In the genomic region with DNA sequence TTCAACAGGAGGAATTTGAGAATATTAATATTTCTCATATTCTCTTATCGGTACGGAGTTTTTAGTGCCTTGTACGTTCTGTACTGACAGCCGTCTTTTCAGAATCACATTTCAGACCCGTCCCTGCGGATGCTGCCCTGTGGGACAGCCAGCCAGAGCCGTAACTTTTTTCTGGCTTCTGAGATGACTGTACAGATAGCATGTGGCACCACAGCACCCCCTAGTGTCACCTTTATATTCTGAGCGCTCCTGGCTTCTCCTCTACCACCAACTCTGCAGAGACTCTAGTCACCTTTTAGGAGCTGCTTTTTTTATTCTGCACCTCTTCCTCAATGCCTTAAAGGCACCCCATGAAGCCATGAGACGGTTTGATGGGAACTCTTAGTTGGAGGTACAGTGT, we compare ENCODE assay signal across 9 mouse cellular contexts. TPM values are rescaled to one million over a fixed set of nuclear protein-coding genes. Genes with fewer than 3 reads are reported as not detected.
DNase-seq lines count a peak whose midpoint lies in the region; ATAC-seq and TF ChIP-seq lines count a peak whose summit lies in the region.
"Had no signal": no experiment of that assay in that cellular context is flagged by ENCODE, and none has a peak within 500 bp of the region (broad histone marks: within the 10 kb centered on the region; RNA-seq: fewer than 3 reads in every experiment).

No protein-coding gene starts in this region.

- H3K9me3 ChIP-seq in embryonic facial prominence, embryonic 12.5 days: no peaks in the 10 kb centered on the region
- H3K9me3 ChIP-seq in liver, embryonic 14.5 days (ENCODE audit: control insufficient read depth, low read length): no peaks in the 10 kb centered on the region
- no peaks in the 10 kb centered on the region for H3K9me3 ChIP-seq in stomach, embryonic 16.5 days (replicated peaks; ENCODE audit: control insufficient read depth, low read length)

- H3K4me3 ChIP-seq in embryonic facial prominence, embryonic 12.5 days: no peak overlapping the region
- peak overlapping the region; percentile 23 for H3K4me3 ChIP-seq in heart, adult 2 months
- H3K4me3 ChIP-seq in liver, embryonic 14.5 days (ENCODE audit: insufficient read depth in 1 of 2, low read depth in 2 of 2, low read length in 2 of 2): peak overlapping the region in 1 of 2 experiments; percentile 16; a peak in 1 of 4 replicates
- peak overlapping the region; percentile 26 for H3K4me3 ChIP-seq in stomach, embryonic 16.5 days (replicated peaks; ENCODE audit: low read length)

- no peak overlapping the region for H3K9ac ChIP-seq in embryonic facial prominence, embryonic 12.5 days
- no peak overlapping the region for H3K9ac ChIP-seq in heart, adult 2 months (ENCODE audit: low read depth, low read length)
- no peak overlapping the region for H3K9ac ChIP-seq in liver, embryonic 14.5 days (replicated peaks)
- peak overlapping the region; percentile 36; the same call in 1 of the 2 replicates for H3K9ac ChIP-seq in stomach, embryonic 16.5 days (ENCODE audit: low read length)

- WGBS in embryonic facial prominence, embryonic 12.5 days: 11% methylated on average over 9 of the region's 9 CpGs
- 4% methylated on average over 9 of the region's 9 CpGs for WGBS in heart, adult 2 months
- WGBS in liver, embryonic 14.5 days (ENCODE audit: insufficient replicate concordance): 6% methylated on average over 9 of the region's 9 CpGs
- 9% methylated on average over 9 of the region's 9 CpGs for WGBS in stomach, embryonic 16.5 days

- no peaks in the 10 kb centered on the region for H3K27me3 ChIP-seq in embryonic facial prominence, embryonic 12.5 days
- H3K27me3 ChIP-seq in heart, adult 2 months (ENCODE audit: control insufficient read depth, insufficient read depth, low read length): no peaks in the 10 kb centered on the region
- no peaks in the 10 kb centered on the region for H3K27me3 ChIP-seq in liver, embryonic 14.5 days (ENCODE audit: control insufficient read depth, insufficient read depth, low read length)
- no peaks in the 10 kb centered on the region for H3K27me3 ChIP-seq in stomach, embryonic 16.5 days (ENCODE audit: control insufficient read depth, insufficient read depth, low read length)

- H3K4me1 ChIP-seq in embryonic facial prominence, embryonic 12.5 days: peaks cover 13% of the 10 kb centered on the region
- peaks cover 4% of the 10 kb centered on the region; the same call in 1 of the 2 replicates for H3K4me1 ChIP-seq in heart, adult 2 months (ENCODE audit: control insufficient read depth, insufficient read depth, low read length)
- H3K4me1 ChIP-seq in liver, embryonic 14.5 days (replicated peaks; ENCODE audit: control insufficient read depth in 2 of 2, insufficient read depth in 2 of 2, low read length in 1 of 2): peaks cover 19 to 39% of the 10 kb centered on the region in 2 experiments
- peaks cover 17% of the 10 kb centered on the region for H3K4me1 ChIP-seq in stomach, embryonic 16.5 days (ENCODE audit: control insufficient read depth, insufficient read depth, low read length)

- H3K79me2 ChIP-seq in heart, adult 2 months (replicated peaks; ENCODE audit: control insufficient read depth, insufficient read depth, low read length): no peaks in the 10 kb centered on the region

- TF ChIP-seq CTCF in heart, adult 2 months (IDR thresholded peaks at IDR 0.05): no peak
- TF ChIP-seq CTCF in liver, embryonic 14.5 days (IDR thresholded peaks at IDR 0.05; ENCODE audit: low read depth): peak; percentile 88

- H3K4me2 ChIP-seq in embryonic facial prominence, embryonic 12.5 days (replicated peaks): peak overlapping the region; percentile 44
- H3K4me2 ChIP-seq in liver, embryonic 14.5 days (ENCODE audit: low read depth): peak overlapping the region; percentile 65
- peak overlapping the region; percentile 56 for H3K4me2 ChIP-seq in stomach, embryonic 16.5 days (ENCODE audit: low read depth, low read length)

- H3K27ac ChIP-seq in embryonic facial prominence, embryonic 12.5 days: peak overlapping the region; percentile 69
- H3K27ac ChIP-seq in heart, adult 2 months: peak overlapping the region; percentile 79
- H3K27ac ChIP-seq in liver, embryonic 14.5 days: peak overlapping the region; percentile 55
- H3K27ac ChIP-seq in stomach, embryonic 16.5 days (ENCODE audit: low read length): peak overlapping the region; percentile 76

- no peak for TF ChIP-seq POLR2A in heart, adult 2 months (IDR thresholded peaks at IDR 0.05; ENCODE audit: insufficient read depth, low read depth, low read length)

- intact Hi-C loops in heart, adult 2 months (cut with DNase I): loop anchor here (1.0 to 10.0 kb wide), 4 partner anchors 136 to 894 kb away; partner anchors contain the start of gene Gas1

- H3K36me3 ChIP-seq in embryonic facial prominence, embryonic 12.5 days: peaks cover 14% of the 10 kb centered on the region
- H3K36me3 ChIP-seq in heart, adult 2 months (ENCODE audit: control insufficient read depth, insufficient read depth, low read length): no peaks in the 10 kb centered on the region
- no peaks in the 10 kb centered on the region for H3K36me3 ChIP-seq in liver, embryonic 14.5 days (replicated peaks; ENCODE audit: control insufficient read depth, insufficient read depth, low read depth)
- H3K36me3 ChIP-seq in stomach, embryonic 16.5 days (ENCODE audit: control insufficient read depth, insufficient read depth, low read length): peaks cover 6% of the 10 kb centered on the region; the same call in 1 of the 2 replicates

- peak; percentile 68; the same call in 1 of the 2 replicates for TF ChIP-seq EP300 in heart, adult 2 months (IDR thresholded peaks at IDR 0.05; ENCODE audit: insufficient read depth, low read depth, low read length)
- TF ChIP-seq EP300 in liver, embryonic 14.5 days (IDR thresholded peaks at IDR 0.05; ENCODE audit: low read depth): no peak

- peak; percentile 92 for DNase-seq in CD4-positive, CD25-positive, alpha-beta regulatory T cell, adult 2 months (ENCODE audit: low read depth, low spot score)
- DNase-seq in adrenal gland, postnatal 4 days (ENCODE audit: low spot score in 2 of 2): peak; percentile 38 to 50
- DNase-seq in heart, adult 2 months: peak; percentile 71 to 76
- peak; percentile 77 for DNase-seq in kidney, adult 18-20 months
- peak in 2 of 3 experiments; percentile 57 to 68 for DNase-seq in liver, embryonic 14.5 days (ENCODE audit: low read depth in 3 of 3, low spot score in 3 of 3)
- peak; percentile 71 for DNase-seq in neural tube, embryonic 10.5 days (ENCODE audit: extremely low spot score, low spot score)

- ATAC-seq in embryonic facial prominence, embryonic 12.5 days (ENCODE audit: insufficient number of reproducible peaks, insufficient read depth, low FRiP score, low TSS enrichment): 0 out of 2 replicates have a peak, but pooled peaks have one; percentile 14
- peak; percentile 59 for ATAC-seq in liver, embryonic 14.5 days (ENCODE audit: insufficient read depth)
- ATAC-seq in stomach, embryonic 16.5 days (ENCODE audit: insufficient read depth, low FRiP score): peak; percentile 81

RNA-seq across cellular contexts. Expression of gene BC051665, which starts 47.7 kb away (rescaled TPM):
- not detected for total RNA-seq in adrenal gland, postnatal 4 days (2021)
- polyA plus RNA-seq in embryonic facial prominence, embryonic 12.5 days (2016; fragmentation: Nextera tagmentation; extraction: Ambion mirVana): not detected in 2 replicates
- not detected for total RNA-seq in heart, adult 2 months (2021)
- polyA plus RNA-seq in heart, adult 2 months (2012; rRNA removed): not detected in 2 replicates
- polyA plus RNA-seq in liver, embryonic 14.5 days (2012; rRNA removed): not detected in 2 replicates
- not detected in 2 replicates for polyA plus RNA-seq in liver, embryonic 14.5 days (2014; fragmentation: Nextera tagmentation; extraction: Ambion mirVana)
- polyA plus RNA-seq in stomach, embryonic 16.5 days (2015; fragmentation: Nextera tagmentation; extraction: Ambion mirVana): not detected in 2 replicates
- polyA plus RNA-seq: frontal cortex, adult 2 months had no signal

Comparison
In these comparisons a context has a peak if more than half of its experiments do, and no peak if none do; other contexts are left out.
1. ATAC-seq: peak in every context shown above with its lines; median percentile 81 in stomach, embryonic 16.5 days; 59 in liver, embryonic 14.5 days; 14 in embryonic facial prominence, embryonic 12.5 days.